Mouse (Mus musculus): Measurements from ENCODE around the gene Glra4.

GRCm38 (mm10) chrX:136797223-136797622 is 17.3 kb upstream of the Glra4 start:
- TF ChIP-seq CTCF (IDR thresholded peaks at IDR 0.05; ENCODE audit: low read depth) (no peak), EP300 (optimal IDR thresholded peaks at IDR 0.05) (no peak)

All from stomach, postnatal 0 days (tissue).